Mouse (Mus musculus): Measurements from ENCODE around the gene Rgp1.
"Not testable (repeated sequence)": the region's sequence is repeated elsewhere in the genome, so short reads cannot be mapped to it uniquely, and the experiment has no call there.

Gene Rgp1

DNA sequence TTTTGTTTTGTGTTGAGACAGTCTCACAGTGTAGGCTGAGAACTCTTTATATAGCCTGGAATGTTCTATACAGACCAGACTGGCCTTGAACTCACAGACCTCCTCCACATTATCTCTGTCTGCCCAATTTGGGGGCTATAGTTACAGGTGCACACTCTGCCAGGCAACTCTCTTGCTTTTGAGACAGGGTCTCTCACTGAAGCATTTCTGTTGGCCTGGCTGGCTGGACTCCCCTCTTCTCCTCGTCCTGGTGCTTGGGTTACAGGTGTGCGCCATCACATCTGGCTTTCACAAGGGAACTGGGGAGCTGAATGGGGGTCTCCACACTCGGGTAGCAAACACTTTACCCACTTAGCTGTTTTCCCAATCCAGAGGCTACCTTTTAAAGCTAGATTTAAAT lies 13.4 kb downstream of the Rgp1 start:
- intact Hi-C loops (cut with DNase I), result no loop called here

DNA sequence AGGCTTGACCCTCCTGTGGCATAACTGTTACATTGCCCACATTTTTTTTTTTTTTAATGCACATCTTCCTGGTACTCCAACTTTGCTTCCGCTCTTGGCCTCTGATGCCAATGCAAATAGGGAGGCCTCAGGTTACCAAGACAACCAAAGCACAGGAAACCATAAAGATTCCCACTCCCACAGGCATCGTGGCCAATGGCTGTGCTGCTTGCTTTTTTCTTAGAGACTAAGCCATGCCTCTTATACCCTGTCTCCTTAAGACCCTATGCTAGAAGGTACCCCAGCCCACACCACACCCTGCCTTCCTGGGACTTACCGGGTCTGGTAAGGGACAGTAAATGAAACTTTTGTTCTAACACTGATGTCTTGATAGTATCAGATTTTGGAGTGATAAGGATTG lies 14.9 kb downstream of the Rgp1 start:
- intact Hi-C loops (cut with DNase I), result no loop called here

DNA sequence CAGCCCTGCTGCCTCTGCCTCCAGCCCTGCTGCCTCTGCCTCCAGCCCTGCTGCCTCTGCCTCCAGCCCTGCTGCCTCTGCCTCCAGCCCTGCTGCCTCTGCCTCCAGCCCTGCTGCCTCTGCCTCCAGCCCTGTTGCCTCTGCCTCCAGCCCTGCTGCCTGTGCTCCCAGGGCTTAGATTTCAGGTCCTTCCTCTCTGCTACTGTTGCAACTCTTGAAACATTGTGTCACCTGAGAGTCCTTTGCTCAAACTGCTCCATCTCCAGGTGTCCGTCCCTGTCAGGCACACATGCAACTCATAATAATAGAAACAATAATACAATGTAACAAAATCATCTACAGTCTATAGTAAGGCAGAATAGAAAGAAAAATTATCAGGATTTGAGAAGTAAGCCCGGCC lies 18.1 kb downstream of the Rgp1 start:
- intact Hi-C loops (cut with DNase I), result not testable (repeated sequence)

- intact Hi-C loops (cut with DNase I), result no loop called here
Observed at GRCm38 (mm10) chr4:43598200-43598599, 19.7 kb downstream of the Rgp1 start.

DNA sequence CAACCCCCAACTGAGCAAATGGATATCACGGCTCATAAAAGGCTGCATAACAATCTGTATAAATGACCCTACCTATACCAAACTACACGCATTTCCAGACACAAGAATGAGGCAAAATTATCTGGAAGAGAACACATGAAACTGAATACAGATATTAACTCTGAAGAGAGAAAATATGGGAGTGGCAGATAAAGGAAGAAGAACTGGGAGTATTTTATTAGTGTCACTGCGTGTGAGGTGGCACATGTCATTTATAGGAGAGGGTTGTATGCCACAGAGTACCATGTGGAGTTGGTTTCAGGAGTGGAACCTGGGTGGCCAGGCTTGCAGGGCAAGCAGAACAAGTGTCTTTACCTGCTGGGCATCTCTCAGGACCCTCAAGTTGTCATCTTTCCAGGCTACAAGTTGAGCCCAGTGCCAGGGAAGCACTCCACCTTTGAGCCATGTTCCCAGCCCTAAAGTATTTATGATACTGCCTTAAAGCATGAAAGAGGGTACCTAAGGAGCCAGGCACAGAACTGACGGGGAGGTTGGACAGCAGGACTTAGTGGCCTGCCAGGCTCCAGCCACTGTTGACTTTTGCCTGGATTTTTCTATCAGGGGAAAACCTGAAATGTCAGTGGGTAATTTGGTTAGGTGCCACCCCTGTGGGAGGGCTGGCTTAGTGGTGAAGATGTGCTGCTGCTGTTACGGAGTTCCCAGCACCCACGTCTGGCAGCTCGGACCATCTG lies 20.3 kb downstream of the Rgp1 start:
- intact Hi-C loops (cut with DNase I), result no loop called here

DNA sequence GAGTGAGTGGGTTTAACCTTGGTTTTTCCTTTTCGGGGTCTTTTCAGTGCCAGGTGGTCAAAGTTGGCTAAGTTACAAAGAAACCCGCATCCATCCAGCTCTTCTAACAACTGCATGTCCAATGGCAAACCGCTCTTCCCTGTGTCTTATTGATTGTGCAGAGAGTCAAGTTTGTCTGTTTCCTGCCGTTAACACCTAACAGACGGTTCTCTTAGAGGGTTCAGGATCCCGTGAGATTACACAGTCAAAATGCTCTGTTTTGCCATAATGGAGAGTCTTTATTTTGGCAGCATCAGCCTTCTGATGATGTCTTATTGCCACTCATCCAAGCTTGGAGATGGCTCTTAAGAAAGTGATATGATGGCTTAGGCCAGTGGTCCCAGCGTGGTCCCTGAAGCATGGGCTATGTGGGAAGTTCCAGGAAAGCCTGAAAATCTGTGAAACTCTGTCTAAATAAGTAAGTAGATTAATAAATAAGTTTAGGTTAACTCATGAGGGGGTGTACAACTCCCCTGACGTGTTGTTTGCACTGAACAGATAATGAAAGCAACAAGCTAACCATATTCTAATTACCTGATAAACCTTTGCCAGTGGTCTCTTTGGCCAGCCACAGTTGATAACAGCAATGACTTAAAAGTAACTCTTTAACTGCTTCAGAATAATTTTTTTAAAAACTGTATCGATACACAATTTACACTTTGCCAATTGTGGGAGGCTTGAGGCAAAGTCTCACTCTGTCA lies 21.9 kb downstream of the Rgp1 start:
- intact Hi-C loops (cut with DNase I), result no loop called here

GRCm38 (mm10) chr4:43604099-43604498 lies 25.6 kb downstream of the Rgp1 start:
- intact Hi-C loops (cut with DNase I), result no loop called here

DNA sequence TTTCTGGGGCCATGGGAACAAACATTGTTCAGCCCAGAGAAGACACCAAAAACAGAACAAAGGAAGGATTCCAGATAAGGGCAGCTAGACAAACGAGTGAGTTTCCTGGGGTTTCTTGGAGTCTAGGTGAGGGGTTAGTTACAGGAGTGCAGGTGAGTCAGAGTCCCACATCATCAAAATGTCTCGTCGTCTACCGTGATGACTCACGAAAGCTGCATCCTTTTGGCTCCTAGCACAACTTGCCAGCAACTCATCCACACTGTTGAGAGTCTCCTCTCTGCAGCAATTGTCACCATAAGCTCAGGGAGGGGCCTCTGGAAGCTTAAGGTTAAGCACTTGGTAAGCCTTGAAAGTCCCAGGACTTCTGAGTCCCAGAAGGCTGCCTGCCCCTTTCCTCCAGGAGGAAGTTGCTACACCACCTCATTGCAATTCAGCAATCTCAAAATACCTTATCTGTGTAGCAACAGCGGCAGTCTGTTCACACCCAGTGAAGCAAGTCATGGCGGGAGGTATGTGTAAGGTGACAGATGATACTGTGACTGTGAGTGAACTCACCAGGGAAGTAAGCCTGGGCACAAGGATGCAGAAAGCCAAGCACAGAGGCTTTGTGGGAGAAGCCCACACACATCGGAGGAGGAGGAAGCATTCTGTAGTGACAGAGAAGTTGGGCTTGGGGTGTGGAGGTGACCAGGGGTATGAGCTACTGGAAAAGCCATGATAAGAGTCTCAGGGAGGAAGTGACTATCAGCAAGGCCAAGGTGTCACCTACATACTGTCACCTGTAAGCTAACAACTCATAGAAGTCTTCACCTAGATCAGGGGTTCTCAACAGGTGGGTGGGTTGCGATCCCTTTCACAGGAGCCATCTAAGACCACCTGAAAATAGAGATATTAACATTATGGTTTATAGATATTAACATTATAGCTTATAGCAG lies 26.5 kb downstream of the Rgp1 start:
- intact Hi-C loops (cut with DNase I), result no loop called here

DNA sequence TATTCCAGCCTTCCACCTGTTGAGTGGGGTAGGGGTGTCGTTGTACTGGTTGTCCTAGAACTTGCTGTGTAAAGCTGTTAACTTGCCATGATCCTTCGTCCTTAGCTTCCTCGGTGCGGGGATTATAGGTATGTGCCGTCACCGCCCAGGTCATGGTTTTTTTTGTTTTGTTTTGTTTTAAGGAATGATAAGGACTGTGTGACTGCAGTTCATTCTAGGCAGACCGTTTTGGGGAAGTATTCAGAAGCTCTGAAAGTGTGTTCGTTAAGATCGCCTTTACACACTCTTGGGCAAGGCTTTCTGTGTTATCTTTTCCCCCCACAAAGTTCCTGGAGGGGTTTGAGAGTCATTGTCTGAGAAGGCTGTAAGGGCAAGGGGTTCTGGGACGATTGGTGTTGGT lies 34.0 kb downstream of the Rgp1 start:
- intact Hi-C loops (cut with DNase I), result no loop called here

DNA sequence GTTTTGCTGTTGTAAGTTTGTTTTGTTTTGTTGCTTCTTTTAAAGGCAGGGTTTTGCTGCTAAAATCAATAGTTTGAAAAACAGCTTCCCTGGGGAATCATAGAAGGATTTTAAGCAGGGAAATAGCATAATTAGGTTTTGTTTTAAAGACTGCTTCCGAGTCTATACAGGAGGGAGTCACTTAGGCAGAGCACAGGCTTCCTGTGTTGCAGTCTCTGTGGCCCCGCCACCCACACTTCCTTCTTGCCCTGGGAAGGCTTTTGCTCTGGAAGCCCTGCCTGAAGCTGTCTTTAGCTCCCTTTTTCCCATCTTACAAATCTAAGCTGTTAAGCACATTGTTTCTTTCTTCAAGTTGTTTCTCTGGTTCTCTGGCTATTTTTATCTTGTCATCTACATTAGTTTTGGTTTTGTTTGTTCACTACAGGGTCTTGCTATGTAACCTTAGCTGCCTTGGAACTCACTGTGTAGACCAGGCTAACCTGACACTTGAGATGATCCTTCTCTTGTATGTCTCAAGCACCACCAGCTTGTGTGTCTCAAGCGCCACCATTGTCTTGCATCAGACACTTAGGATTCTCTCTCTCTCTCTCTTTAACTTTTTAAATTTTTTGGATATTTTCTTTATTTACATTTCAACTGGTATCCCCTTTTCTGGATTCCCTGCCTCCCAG lies 34.7 kb downstream of the Rgp1 start:
- intact Hi-C loops (cut with DNase I), result no loop called here

DNA sequence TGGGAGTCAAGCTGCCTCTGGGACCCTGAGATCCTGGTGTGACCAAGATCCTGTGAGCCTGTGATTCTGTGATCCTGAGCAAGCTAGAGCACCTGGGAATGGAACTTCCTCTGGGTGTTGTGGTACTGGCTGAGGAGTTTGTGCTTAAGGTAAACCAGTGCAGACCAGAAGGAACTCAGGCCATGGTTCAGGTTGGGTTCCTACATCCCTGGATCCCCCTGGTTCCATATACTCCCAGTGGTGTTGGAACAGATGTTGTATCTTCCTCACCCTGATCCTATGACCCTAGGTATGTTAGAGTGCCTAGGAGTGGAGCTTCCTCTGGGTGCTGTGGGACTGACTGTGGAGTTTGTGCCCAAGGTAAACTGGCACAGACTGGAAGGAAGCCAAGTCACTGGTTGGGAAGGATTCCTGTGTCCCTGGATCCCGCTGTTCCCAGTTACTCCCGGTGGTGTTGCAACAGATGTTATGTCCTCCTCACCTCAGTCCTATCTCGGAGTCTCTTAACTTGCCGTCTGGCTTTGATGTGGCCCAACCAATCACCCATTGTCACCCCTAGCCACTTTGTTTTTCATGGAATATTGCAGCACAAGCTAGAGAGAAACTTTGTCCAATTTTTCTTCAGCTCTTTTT lies 41.7 kb downstream of the Rgp1 start:
- intact Hi-C loops (cut with DNase I), result no loop called here

DNA sequence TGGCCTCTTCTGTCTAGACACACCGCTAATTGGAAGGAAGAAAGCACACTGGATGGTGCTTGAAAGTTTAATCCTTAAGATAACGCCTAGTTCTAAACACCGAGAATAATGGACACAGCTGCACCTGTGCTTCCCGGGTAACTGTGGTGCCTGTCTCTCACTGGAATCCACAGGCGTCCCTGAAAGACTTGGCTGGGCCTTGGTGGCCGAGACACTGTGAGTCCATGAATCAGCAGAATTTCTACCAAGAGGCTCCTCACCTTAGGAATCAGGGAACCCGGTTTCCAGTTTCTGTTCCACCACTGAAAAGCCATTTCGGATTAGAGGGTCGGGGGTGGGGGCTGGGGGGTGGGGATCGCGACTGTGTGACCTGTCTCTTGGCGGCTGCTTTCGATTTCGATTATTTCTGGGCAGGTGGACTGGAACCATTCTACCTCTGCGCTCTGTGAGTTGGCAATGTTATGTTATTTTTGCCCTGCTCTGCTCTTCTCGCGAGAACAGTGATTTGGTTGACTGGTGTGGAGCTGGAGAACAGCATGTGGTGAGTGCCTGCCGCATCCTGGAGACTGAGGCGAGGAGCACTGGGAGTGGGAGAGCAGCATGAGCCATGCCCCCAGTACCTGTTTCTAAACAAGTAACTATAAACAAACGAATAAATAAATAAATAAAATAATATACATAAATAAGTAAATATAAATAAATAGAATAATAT lies 50.7 kb downstream of the Rgp1 start:
- intact Hi-C loops (cut with DNase I), result no loop called here

GRCm38 (mm10) chr4:43630030-43630581 lies 51.6 kb downstream of the Rgp1 start:
- intact Hi-C loops (cut with DNase I), result loop anchor here (1.0 to 5.0 kb wide), 2 partner anchors 37 to 82 kb away; partner anchors contain the start of genes Fam221b and Tmem8b

DNA sequence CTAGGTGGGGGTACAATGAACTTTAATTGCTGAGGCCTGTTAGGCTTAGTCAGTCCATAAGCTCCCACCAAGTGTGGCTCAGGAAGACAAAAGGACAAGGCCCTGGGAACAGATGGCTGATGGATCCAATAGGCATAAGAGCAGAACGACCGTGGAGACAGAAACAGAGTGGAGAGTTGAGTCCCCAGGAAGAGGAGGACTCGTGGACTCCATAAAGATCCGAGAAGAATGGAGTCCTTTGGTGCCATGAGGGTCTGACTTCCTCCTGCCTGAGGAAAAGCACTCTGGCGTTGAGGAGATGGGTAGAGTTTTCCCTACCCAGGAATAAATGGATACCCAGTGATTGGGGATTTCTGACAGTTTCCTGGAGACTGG lies 52.1 kb downstream of the Rgp1 start:
- intact Hi-C loops (cut with DNase I), result loop anchor here (1.0 to 5.0 kb wide), 2 partner anchors 37 to 82 kb away; partner anchors contain the start of genes Fam221b and Tmem8b

GRCm38 (mm10) chr4:43631046-43631955 lies 52.8 kb downstream of the Rgp1 start, which contains the start of gene Npr2:
Gene Npr2, plus strand, starts transcription at chr4:43631935.
- intact Hi-C loops (cut with DNase I), result loop anchor here (5.0 kb wide), 1 partner anchor 36 kb away; the partner anchor contains the start of genes Fam221b and Tmem8b

DNA sequence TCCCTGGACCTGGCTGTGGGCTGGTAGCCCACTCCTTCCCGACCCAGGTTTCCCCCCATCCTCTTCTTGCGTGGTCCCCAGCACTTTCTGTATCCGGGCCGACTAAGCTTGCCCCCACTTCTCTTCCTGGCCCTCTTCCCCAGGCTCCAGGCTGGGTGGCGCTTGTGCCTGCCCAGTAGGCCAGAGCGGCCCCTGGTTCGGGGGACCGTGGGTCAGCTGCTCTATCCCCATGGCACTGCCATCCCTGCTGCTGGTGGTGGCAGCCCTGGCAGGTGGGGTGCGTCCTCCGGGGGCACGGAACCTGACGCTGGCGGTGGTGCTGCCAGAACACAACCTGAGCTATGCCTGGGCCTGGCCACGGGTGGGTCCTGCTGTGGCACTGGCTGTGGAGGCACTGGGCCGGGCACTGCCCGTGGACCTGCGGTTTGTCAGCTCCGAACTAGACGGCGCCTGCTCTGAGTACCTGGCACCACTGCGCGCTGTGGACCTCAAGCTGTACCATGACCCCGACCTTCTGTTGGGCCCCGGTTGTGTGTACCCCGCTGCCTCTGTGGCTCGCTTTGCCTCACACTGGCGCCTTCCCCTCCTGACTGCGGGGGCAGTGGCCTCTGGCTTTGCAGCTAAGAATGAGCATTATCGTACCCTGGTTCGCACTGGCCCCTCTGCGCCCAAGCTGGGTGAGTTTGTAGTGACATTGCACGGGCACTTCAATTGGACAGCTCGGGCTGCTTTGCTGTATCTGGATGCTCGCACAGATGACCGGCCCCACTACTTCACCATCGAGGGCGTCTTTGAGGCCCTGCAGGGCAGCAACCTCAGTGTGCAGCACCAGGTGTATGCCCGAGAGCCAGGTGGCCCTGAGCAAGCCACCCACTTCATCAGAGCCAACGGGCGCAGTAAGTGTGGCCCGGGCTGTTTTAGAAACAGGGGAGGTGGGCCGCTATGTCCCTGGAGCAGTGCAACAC lies 53.7 kb downstream of the Rgp1 start:
- intact Hi-C loops (cut with DNase I), result loop anchor here (5.0 kb wide), 1 partner anchor 35 kb away; the partner anchor contains the start of genes Fam221b and Tmem8b

- intact Hi-C loops (cut with DNase I), result loop anchor here (5.0 kb wide), 1 partner anchor 34 kb away; the partner anchor contains the start of genes Fam221b and Tmem8b
Observed at GRCm38 (mm10) chr4:43633296-43633695, 54.8 kb downstream of the Rgp1 start.
